Mouse (Mus musculus) erythroblast, embryonic 14.5 days (primary cell): Measurements from ENCODE around the gene Mrpl38. TPM values are rescaled to one million over a fixed set of nuclear protein-coding genes. Genes with fewer than 3 reads are reported as not detected.
A peak's percentile ranks its signal among the peaks of the same experiment; 100 is the strongest.
"Not testable (repeated sequence)": the region's sequence is repeated elsewhere in the genome, so short reads cannot be mapped to it uniquely, and the experiment has no call there.

Experiments
- H3K27me3 ChIP-seq: 2 replicates; pipeline ENCODE4 v1.6.1; 2012; ENCODE audit warnings: inconsistent platforms; ENCODE audit not compliant: control insufficient read depth
- H3K36me3 ChIP-seq: 2 replicates; pipeline ENCODE4 v1.6.1; 2012; ENCODE audit warnings: mild to moderate bottlenecking, inconsistent platforms; ENCODE audit not compliant: control insufficient read depth
- H3K4me1 ChIP-seq: 2 replicates; pipeline ENCODE4 v1.6.1; 2012; ENCODE audit warnings: inconsistent platforms; ENCODE audit not compliant: control insufficient read depth
- H3K4me3 ChIP-seq: replicated peaks from 2 replicates; pipeline ENCODE3; 2012; ENCODE audit warnings: moderate library complexity, mild to moderate bottlenecking, inconsistent platforms
- H3K9me3 ChIP-seq: 2 replicates; pipeline ENCODE4 v1.6.1; 2012; ENCODE audit warnings: low read length, inconsistent platforms, mixed read lengths; ENCODE audit not compliant: control insufficient read depth
- GATA1 ChIP-seq: IDR thresholded peaks from 2 replicates; pipeline ENCODE4 v1.6.1; 2012; ENCODE audit warnings: low read length, inconsistent platforms, mixed read lengths
- TAL1 ChIP-seq: IDR thresholded peaks from 3 replicates; pipeline ENCODE4 v1.6.1; 2012; ENCODE audit warnings: low read length, inconsistent platforms, mixed read lengths
- polyA plus RNA-seq: library from polyadenylated mRNA; stranded (reverse); fragments of >175 nt; gene quantifications from 2 replicates; pipeline ENCODE4 v1.2.3, GENCODE M21; 2012

The Mrpl38 gene
- polyA plus RNA-seq, 1 experiment = 8.4 TPM

DNA sequence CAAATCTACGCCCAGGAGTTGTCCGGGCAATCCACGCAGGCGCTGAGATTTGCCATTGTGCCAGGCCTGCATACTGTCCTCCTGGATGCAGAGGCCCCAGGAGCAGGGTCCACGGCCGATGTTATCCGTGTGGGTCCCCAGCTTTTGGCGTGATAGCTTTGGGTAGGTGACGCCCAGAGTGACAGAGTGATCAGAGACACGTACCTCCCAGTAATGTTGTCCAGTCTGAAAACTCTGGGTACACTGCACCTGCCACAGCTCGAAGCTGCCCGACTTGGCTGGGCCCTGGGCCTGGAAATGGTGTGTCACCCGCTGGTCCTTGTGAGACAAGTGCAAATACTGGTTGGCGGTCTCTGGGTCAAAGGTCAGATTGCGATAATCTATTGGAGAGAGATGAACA, 12.4 kb downstream of the Mrpl38 start:
- Histone ChIP-seq H3K4me3 (no peak overlapping the region), H3K9me3 (peaks cover 4% of the 10 kb centered on the region), H3K36me3 (peaks cover 14% of the 10 kb centered on the region), H3K4me1 (peaks cover 56% of the 10 kb centered on the region), H3K27me3 (peaks cover 14% of the 10 kb centered on the region)
- no peak for TF ChIP-seq GATA1
- TF ChIP-seq TAL1 = no peak

- peaks cover 14% of the 10 kb centered on the region for H3K36me3 ChIP-seq
- H3K9me3 ChIP-seq, H3K27me3 ChIP-seq, H3K4me3 ChIP-seq: not testable (repeated sequence)
- peaks cover 22% of the 10 kb centered on the region for H3K4me1 ChIP-seq
Measured at GRCm38 (mm10) chr11:116121731-116122245, 16.9 kb downstream of the Mrpl38 start.

- Histone ChIP-seq H3K4me1 (peaks cover 13% of the 10 kb centered on the region), H3K27me3 (no peaks in the 10 kb centered on the region), H3K36me3 (no peaks in the 10 kb centered on the region; the same call in 1 of the 2 replicates), H3K9me3 (0 out of 2 replicates have a peak, but pooled peaks cover 2% of the 10 kb centered on the region), H3K4me3 (no peak overlapping the region)
- TF ChIP-seq GATA1 = no peak
- no peak for TF ChIP-seq TAL1
Measured at GRCm38 (mm10) chr11:116117819-116118218, 20.8 kb downstream of the Mrpl38 start.

DNA sequence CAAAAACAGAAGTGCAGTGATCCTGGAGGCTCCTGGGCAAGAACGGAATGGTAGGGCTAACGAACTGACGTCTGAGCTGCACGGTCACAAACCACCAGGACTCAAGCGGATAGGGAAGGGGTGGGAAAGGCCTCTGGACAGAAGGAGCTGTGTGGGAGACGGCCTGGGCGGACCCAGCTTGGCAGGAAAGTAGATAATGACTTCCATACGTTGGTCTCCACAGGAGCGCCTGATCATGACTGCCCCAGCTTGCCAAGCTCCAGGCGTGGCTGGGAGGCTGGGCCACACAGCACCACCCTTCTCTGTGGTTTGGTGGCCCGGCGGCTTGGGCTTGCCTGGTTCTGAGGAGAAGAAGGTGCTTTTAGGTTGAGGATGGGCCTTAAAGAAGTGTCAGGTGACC, 21.4 kb downstream of the Mrpl38 start:
- no peaks in the 10 kb centered on the region; the same call in 1 of the 2 replicates for H3K36me3 ChIP-seq
- 0 out of 2 replicates have a peak, but pooled peaks cover 2% of the 10 kb centered on the region for H3K9me3 ChIP-seq
- H3K4me1 ChIP-seq = peaks cover 11% of the 10 kb centered on the region
- H3K4me3 ChIP-seq = no peak overlapping the region
- H3K27me3 ChIP-seq = no peaks in the 10 kb centered on the region
- TF ChIP-seq GATA1 (no peak), TAL1 (no peak)

- Histone ChIP-seq H3K4me3 (no peak overlapping the region), H3K4me1 (peaks cover 26% of the 10 kb centered on the region)
Measured at GRCm38 (mm10) chr11:116111611-116112203, 27.0 kb downstream of the Mrpl38 start.

GRCm38 (mm10) chr11:116111067-116111466, 27.6 kb downstream of the Mrpl38 start:
- Histone ChIP-seq H3K4me3 (no peak overlapping the region), H3K9me3 (peaks cover 6% of the 10 kb centered on the region; the same call in 1 of the 2 replicates), H3K36me3 (no peaks in the 10 kb centered on the region), H3K27me3 (peaks cover 58% of the 10 kb centered on the region), H3K4me1 (peaks cover 32% of the 10 kb centered on the region)
- TF ChIP-seq GATA1 = no peak

More at GRCm38 (mm10) chr11:116111611-116112203, 27.0 kb downstream of the Mrpl38 start:
- Histone ChIP-seq H3K9me3 (peaks cover 6% of the 10 kb centered on the region; the same call in 1 of the 2 replicates), H3K27me3 (peaks cover 52% of the 10 kb centered on the region), H3K36me3 (no peaks in the 10 kb centered on the region)
- TF ChIP-seq TAL1 = no peak
- no peak for TF ChIP-seq GATA1

GRCm38 (mm10) chr11:116110540-116110939, 28.1 kb downstream of the Mrpl38 start:
- TF ChIP-seq GATA1 = no peak
- TF ChIP-seq TAL1 = no peak
- Histone ChIP-seq H3K4me3 (peak overlapping the region; percentile 50), H3K36me3 (no peaks in the 10 kb centered on the region), H3K27me3 (peaks cover 63% of the 10 kb centered on the region), H3K4me1 (peaks cover 37% of the 10 kb centered on the region), H3K9me3 (peaks cover 6% of the 10 kb centered on the region; the same call in 1 of the 2 replicates)

DNA sequence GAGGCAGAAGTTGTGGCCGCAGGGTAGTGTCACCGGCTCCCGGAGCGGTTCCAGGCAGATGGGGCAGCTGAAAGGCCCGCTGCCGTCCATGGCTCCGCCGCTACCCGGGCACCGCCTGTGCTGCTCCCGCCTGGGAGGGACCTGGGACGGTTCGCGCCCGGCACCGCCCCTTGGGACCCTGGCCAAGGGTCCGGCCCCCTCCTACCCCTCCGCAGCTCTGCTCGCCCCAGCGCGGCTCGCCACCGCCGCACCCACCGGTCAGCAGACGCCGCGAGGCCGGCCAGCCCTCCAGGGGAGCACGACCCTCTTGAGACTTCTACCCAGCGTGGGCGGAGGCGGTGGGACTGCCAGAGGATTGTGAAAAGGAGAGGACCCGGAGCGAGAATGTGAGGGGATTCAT, 28.5 kb downstream of the Mrpl38 start:
- no peaks in the 10 kb centered on the region for H3K36me3 ChIP-seq
- H3K9me3 ChIP-seq = peaks cover 6% of the 10 kb centered on the region; the same call in 1 of the 2 replicates
- peak overlapping the region; percentile 50 for H3K4me3 ChIP-seq
- H3K27me3 ChIP-seq = peaks cover 63% of the 10 kb centered on the region
- TF ChIP-seq TAL1 = no peak
- no peak for TF ChIP-seq GATA1
- peaks cover 38% of the 10 kb centered on the region for H3K4me1 ChIP-seq

GRCm38 (mm10) chr11:116109441-116110081, 29.1 kb downstream of the Mrpl38 start:
- peak overlapping the region; percentile 50 for H3K4me3 ChIP-seq
- peaks cover 63% of the 10 kb centered on the region for H3K27me3 ChIP-seq
- peaks cover 6% of the 10 kb centered on the region; the same call in 1 of the 2 replicates for H3K9me3 ChIP-seq
- TF ChIP-seq TAL1 (no peak), GATA1 (no peak)
- H3K4me1 ChIP-seq = peaks cover 41% of the 10 kb centered on the region
- no peaks in the 10 kb centered on the region for H3K36me3 ChIP-seq
